Mouse (Mus musculus) frontal cortex, postnatal 25 days (tissue): Measurements from ENCODE around the gene Mrps35.

ENCODE experiments used
- DNase-seq, 2 experiments: peaks; one replicate each; pipeline ENCODE4 v3.0.0; 2022; ENCODE audit warnings: low spot score in 2 of 2

Gene Mrps35

GRCm38 (mm10) chr6:147029591-147029990 lies 13.0 kb upstream of the Mrps35 start:
- no peak for DNase-seq

GRCm38 (mm10) chr6:147030096-147030885 lies 12.3 kb upstream of the Mrps35 start:
- no peak for DNase-seq

GRCm38 (mm10) chr6:147032303-147032925 lies 10.2 kb upstream of the Mrps35 start, which contains the start of gene Rep15:
Gene Rep15, plus strand, starts transcription at chr6:147032584.
- DNase-seq = no peak

GRCm38 (mm10) chr6:147043633-147044032 lies 1.1 kb downstream of the Mrps35 start:
- DNase-seq = no peak

- no peak for DNase-seq
Observed at GRCm38 (mm10) chr6:147049239-147049805, 6.8 kb downstream of the Mrps35 start.

GRCm38 (mm10) chr6:147051666-147052065 lies 9.1 kb downstream of the Mrps35 start:
- DNase-seq = no peak

- no peak for DNase-seq
Observed at GRCm38 (mm10) chr6:147052440-147052839, 9.9 kb downstream of the Mrps35 start.

GRCm38 (mm10) chr6:147053785-147054646 lies 11.5 kb downstream of the Mrps35 start:
- no peak for DNase-seq

GRCm38 (mm10) chr6:147055374-147055977 lies 12.9 kb downstream of the Mrps35 start:
- no peak for DNase-seq

- DNase-seq = no peak
Observed at GRCm38 (mm10) chr6:147059326-147059725, 16.8 kb downstream of the Mrps35 start.

GRCm38 (mm10) chr6:147061630-147062029 lies 19.1 kb downstream of the Mrps35 start:
- no peak for DNase-seq

GRCm38 (mm10) chr6:147062034-147062433 lies 19.5 kb downstream of the Mrps35 start:
- DNase-seq = no peak

GRCm38 (mm10) chr6:147062694-147063093 lies 20.1 kb downstream of the Mrps35 start:
- DNase-seq = no peak

GRCm38 (mm10) chr6:147064226-147064943 lies 21.8 kb downstream of the Mrps35 start:
- DNase-seq = no peak

GRCm38 (mm10) chr6:147064944-147065261 lies 22.3 kb downstream of the Mrps35 start:
- no peak for DNase-seq

GRCm38 (mm10) chr6:147075808-147076387 lies 33.3 kb downstream of the Mrps35 start:
- no peak for DNase-seq

GRCm38 (mm10) chr6:147076878-147077277 lies 34.3 kb downstream of the Mrps35 start:
- DNase-seq = no peak

GRCm38 (mm10) chr6:147079919-147080318 lies 37.4 kb downstream of the Mrps35 start:
- no peak for DNase-seq

- no peak for DNase-seq
Observed at GRCm38 (mm10) chr6:147085398-147086040, 43.0 kb downstream of the Mrps35 start.

- DNase-seq = no peak
Observed at GRCm38 (mm10) chr6:147086594-147087225, 44.1 kb downstream of the Mrps35 start, which contains the start of gene Mansc4. Gene Mansc4, minus strand, starts transcription at chr6:147087032.
